Mouse (Mus musculus) spleen, adult 2 months (tissue): ENCODE measurements around the gene Lsp1.

Experiments
- CTCF ChIP-seq: fragments of 200-500 bp; IDR thresholded peaks from 2 replicates; pipeline ENCODE4 v1.5.1; 2011; ENCODE audit warnings: mild to moderate bottlenecking, inconsistent platforms; ENCODE audit not compliant: insufficient read depth, insufficient read length, insufficient replicate concordance; ENCODE audit errors: extremely low read depth
- POLR2A ChIP-seq: fragments of 200-500 bp; IDR thresholded peaks from 2 replicates; pipeline ENCODE4 v1.6.1; 2011; ENCODE audit warnings: low read depth, low read length, inconsistent platforms

DNA sequence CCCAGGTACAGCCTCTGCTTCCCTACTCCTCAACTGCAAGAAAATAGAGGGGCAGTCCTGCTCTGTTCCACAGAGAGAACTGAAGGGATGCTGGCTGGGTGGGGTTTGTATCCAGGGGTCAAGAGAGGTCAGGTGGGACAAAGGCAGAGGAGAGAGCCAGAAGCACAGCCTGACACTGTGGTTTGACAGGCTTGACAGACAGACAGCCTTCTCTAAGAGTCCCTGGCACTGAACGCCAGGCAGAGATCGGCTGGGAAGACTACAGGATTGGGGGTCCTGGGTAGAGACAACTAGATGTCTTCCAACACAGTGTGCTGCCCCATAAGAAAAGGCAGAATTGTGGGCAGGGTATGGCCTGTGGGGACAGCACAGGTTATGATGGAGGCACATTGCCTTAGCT is 18.0 kb downstream of the Lsp1 start:
- TF ChIP-seq POLR2A (no peak), CTCF (no peak)
